Mouse (Mus musculus) 3134 (cell line): ENCODE data around the gene Fubp1.
"Not testable (repeated sequence)": the region's sequence is repeated elsewhere in the genome, so short reads cannot be mapped to it uniquely, and the experiment has no call there.

Experiments used
- DNase-seq: peaks from one replicate; pipeline ENCODE4 v3.0.0-alpha.2; 2011; ENCODE audit warnings: low spot score; ENCODE audit not compliant: insufficient read length; ENCODE audit errors: extremely low read depth

Gene Fubp1

DNA sequence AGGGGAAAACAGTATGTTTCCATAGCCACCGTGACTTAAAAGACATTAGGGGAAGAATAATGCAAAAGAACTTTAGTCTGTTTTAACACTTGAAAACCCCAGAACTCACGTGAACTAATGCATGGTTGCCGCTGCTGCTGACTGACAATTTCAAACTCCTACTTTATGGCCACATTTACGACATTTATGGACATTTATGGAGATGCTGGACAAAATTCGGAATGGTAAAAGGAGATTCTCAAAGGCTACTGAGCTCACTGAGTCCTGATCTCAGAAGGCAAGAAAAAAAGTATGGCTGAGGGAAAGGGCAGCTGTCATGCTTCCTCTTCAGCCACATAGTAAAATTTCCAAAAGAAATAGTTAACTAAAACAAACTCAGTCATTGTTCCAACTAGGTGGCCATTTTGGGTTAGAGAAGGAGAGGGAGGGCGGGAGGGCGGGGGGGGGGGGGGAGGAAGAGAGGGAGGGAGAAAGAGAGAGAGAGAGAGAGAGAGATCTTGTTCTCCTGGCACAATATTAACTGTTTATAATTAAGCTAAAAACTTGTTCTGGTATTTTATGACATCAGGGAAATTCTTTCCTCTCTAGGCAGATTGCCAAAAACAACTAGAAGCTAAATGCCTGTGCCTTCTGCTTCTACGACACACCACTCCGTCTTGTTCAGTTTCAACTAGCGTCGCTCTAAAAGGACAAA, 17.8 kb upstream of the Fubp1 start:
- DNase-seq: peak; percentile 55

DNA sequence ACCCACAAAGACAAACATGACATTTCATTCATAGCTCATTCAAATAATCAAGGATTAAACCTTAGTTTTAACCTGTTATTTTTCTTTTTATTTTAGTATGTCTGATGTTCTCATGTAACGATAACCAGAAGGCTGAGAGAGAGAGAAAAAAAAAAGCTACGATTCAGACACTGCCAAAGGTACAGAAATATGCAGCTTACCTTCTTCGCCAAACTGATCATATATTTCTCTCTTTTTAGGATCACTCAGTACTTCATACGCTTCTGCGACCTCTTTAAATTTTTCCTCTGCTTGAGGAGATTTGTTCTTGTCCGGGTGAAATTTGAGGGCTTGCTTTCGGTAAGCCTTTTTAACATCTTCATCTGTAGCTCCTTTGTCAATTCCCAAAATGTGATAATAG, 17.0 kb upstream of the Fubp1 start:
- DNase-seq: no peak

- peak; percentile 77 for DNase-seq
Measured at GRCm38 (mm10) chr3:152193635-152194097, 16.6 kb upstream of the Fubp1 start.

GRCm38 (mm10) chr3:152197246-152197645, 13.0 kb upstream of the Fubp1 start:
- DNase-seq: not testable (repeated sequence)

GRCm38 (mm10) chr3:152199125-152199524, 11.1 kb upstream of the Fubp1 start:
- no peak for DNase-seq

GRCm38 (mm10) chr3:152201181-152201580, 9.0 kb upstream of the Fubp1 start:
- no peak for DNase-seq

GRCm38 (mm10) chr3:152201651-152202050, 8.6 kb upstream of the Fubp1 start:
- no peak for DNase-seq

GRCm38 (mm10) chr3:152202942-152203341, 7.3 kb upstream of the Fubp1 start:
- no peak for DNase-seq

DNA sequence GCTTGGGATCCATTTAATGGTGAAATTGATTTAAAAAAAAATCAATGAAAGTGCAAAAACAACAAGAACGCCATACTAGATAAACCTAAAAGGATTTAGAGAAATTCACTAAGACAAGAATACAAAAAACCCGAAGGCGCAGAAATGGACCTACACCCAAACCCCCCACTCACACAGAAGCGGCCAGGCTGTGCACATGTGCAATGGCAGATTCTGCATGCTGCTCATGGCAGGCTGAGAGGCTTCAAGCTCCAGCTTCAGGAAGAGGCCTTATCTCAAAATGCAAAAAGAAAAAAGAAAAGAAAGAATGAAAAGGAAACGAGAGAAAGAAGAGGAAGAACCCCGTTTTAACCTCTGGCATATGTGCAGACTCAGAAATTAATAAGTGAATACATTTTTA, 6.8 kb upstream of the Fubp1 start:
- no peak for DNase-seq

GRCm38 (mm10) chr3:152203996-152204395, 6.2 kb upstream of the Fubp1 start:
- DNase-seq: no peak

DNA sequence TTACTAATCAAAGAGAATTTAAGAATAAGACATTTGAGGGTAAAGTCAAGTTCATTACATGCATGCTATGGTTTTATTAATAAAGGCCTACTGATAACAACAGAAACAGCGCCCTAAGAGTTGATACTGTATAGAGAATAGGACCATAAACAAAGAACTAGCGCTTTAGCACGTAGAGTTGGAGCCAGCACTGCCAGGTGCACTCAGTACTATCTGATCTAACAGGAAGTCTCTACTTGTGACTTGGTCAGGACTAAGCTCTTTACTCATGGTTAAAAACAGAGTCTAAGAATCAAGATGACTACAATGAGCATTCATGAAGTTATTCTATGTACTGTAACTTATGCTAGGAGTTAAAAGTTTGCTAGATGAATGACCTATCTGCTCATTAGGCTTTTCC, 5.6 kb upstream of the Fubp1 start:
- DNase-seq: no peak

DNA sequence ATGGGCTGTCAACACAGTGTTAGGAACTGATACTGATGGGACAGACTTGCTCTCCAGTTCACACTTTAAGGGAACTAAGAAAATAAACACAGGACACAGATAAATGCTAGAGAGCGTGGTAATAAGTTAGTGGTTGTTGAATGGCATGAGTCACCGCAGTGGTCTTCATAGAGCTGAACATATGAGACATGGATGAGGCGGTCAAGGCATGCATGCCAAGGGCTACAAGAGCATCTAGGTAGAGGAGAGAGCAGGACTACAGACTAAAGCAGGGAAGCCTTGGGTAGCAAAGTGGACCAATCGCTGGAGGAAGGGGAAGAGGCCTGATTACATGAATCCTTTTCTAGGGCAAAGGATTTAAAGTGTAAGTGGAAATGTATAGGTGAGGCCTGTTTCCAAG, 3.1 kb upstream of the Fubp1 start:
- DNase-seq: no peak

DNA sequence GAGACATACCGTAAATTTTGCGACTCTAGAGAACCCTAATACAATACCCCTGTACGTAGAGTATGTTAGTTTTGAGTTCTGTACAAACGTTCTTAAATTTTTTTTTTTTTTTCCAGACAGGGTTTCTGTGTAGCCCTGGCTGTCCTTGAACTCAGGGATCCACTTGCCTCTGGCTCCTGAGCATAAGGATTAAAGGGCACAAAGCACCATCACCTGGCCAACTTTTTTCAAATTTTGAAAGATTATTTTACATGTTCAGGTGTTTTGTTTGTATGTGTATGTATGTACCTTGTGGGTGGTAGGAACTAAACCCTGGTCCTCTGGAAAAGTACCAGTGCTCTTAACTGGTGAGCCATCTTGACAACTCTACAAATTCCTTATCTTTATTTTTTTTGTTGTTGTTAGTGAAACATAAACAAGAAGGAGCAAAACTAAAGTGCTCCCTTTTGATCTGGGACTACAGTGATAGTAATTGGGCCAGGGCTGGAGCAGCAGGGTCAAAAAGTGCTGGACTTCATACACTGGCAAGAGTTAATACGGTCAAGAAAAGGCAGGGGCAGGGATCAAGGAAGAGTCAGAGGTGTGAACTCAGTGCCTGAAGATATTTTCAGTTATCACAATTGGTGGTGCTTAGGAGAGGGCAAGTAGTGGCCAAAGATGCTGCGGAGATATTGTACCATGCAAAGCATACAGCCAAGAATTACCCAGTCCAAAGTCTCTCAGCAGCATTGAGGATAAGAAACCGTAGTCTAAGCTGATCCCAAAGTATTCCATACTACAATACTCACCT, 1.9 kb upstream of the Fubp1 start:
- DNase-seq: no peak

DNA sequence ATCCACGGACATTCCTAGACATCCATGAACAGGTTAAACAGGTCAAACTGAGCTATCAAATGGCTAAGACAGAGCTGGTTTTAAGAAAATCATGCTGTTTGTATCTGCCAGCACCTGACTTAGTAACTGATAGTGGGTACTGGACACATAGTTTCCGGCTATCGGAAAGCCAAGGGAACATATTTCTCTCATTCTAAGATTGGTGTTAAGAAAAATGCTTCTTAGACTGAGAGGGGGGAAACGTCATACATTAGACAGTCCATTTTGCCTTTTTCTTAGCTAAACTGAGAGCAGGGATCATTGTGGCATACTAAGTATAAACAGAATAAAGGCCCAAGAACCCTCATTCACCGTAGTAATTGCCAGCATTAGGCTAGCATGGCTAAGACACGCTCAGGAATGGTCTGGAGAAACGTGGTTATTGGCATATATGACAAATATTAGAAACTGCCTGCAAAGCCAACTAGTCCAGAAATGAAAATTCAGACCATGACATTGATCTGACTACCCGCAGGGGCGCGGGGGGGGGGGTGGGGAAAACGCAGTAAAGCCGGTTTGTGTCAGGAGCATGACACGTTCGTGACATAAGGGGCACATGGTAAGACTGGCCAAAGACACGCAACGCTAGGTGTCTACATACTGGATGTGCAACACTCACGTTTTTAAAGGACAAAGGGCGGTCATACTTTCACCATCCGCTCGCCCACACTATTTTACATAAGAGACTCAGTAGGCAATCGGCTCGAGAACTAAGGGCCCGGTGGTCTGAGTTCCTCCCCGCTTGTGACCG, 850 bp upstream of the Fubp1 start:
- DNase-seq: no peak

- DNase-seq: peak; percentile 74
Measured at GRCm38 (mm10) chr3:152210728-152211391, 638 bp downstream of the Fubp1 start.

- DNase-seq: no peak
Measured at GRCm38 (mm10) chr3:152211731-152212279, 1.6 kb downstream of the Fubp1 start.

DNA sequence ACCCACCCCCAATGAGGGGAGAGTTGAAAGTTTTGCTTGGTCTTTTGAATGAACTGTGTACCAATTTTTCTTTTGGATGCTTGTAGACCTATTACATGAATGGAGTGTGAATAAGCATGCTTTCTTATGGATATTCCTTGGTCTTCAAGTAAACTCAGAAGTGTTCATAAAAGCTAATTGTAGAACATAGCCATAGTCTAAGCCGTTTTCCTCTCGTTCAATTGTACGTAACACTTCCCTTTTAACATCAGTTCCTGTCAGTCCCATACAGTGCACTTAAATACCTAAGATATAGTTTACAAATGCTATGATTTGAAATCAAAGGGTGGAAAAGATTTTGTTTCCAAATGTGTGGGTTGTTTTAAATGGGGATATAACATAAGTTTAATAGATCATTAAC, 3.2 kb downstream of the Fubp1 start:
- DNase-seq: no peak

DNA sequence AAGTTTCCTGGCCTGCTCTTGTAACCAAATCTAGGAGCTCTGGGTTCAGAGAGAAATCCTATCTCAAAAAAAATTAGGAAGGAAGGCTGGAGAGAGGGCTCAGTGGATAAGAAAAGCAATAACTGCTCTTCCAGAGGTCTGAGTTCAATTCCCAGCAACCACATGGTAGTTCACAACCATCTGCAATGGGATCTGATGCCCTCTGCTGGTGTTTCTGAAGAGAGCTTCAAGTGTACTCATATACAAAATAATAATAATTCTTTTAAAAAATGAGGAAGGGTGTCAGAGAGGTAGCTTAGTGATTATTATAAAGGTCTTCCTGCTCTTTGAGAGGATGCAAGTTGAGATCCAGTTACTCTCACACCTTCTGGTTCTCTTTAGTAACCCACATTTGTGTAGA, 14.7 kb downstream of the Fubp1 start:
- DNase-seq: no peak

- no peak for DNase-seq
Measured at GRCm38 (mm10) chr3:152225906-152226305, 15.7 kb downstream of the Fubp1 start.

- no peak for DNase-seq
Measured at GRCm38 (mm10) chr3:152228843-152229242, 18.6 kb downstream of the Fubp1 start.

DNA sequence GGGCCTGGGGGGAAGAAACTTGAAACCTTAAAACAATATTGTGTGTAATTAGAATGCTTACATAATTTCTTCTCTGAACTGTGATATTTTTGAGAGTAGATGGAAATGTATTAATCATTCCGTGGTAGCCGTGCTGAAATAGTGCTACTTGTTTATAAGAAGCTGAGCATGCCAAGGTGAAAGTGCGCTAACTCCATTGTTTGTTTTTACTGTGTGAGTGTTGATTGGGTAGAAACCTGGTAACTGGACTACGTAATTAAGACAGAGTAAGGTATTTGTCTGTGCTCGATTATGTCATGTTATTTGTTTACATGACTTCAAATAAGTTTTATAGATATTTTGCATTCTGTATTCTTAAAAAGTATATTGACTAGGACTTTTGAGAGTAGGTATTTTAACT, 19.0 kb downstream of the Fubp1 start:
- no peak for DNase-seq
